Mouse (Mus musculus): ENCODE data around the gene Ppp4r2. TPM values are rescaled to one million over a fixed set of nuclear protein-coding genes. Genes with fewer than 3 reads are reported as not detected.

The Ppp4r2 gene
- polyA plus RNA-seq, 1 experiment from 2014 or later, result 40.3 TPM

- no peak overlapping the region for H3K4me3 ChIP-seq (ENCODE audit: low read depth, low read length)
- no peak overlapping the region for H3K9ac ChIP-seq (ENCODE audit: low read length)
- H3K9me3 ChIP-seq (ENCODE audit: control insufficient read depth, low read length), result no peaks in the 10 kb centered on the region
- H3K27ac ChIP-seq (ENCODE audit: low read depth, low read length), result no peak overlapping the region
- no peaks in the 10 kb centered on the region for H3K27me3 ChIP-seq (ENCODE audit: control insufficient read depth, insufficient read depth, low read length)
- WGBS, result 49% methylated on average over 8 of the region's 8 CpGs
- no peaks in the 10 kb centered on the region for H3K36me3 ChIP-seq (ENCODE audit: control insufficient read depth, insufficient read depth, low read length)
- DNase-seq (ENCODE audit: low spot score) (no peak), ATAC-seq (replicated peaks; ENCODE audit: low FRiP score) (no peak)
- H3K4me1 ChIP-seq (replicated peaks; ENCODE audit: control insufficient read depth, insufficient read depth, low read length), result no peaks in the 10 kb centered on the region
- no peak overlapping the region for H3K4me2 ChIP-seq (ENCODE audit: low read depth, low read length, severe bottlenecking)
Measured at GRCm38 (mm10) chr6:100895183-100895582, 61.8 kb downstream of the Ppp4r2 start.

GRCm38 (mm10) chr6:100896883-100897282, 63.5 kb downstream of the Ppp4r2 start:
- no peak overlapping the region for H3K9ac ChIP-seq (ENCODE audit: low read length)
- H3K27me3 ChIP-seq (ENCODE audit: control insufficient read depth, insufficient read depth, low read length), result no peaks in the 10 kb centered on the region
- H3K4me2 ChIP-seq (ENCODE audit: low read depth, low read length, severe bottlenecking), result no peak overlapping the region
- ATAC-seq (replicated peaks; ENCODE audit: low FRiP score), result no peak
- H3K4me3 ChIP-seq (ENCODE audit: low read depth, low read length), result no peak overlapping the region
- WGBS, result 63% methylated on average over 5 of the region's 5 CpGs
- H3K36me3 ChIP-seq (ENCODE audit: control insufficient read depth, insufficient read depth, low read length), result no peaks in the 10 kb centered on the region
- no peaks in the 10 kb centered on the region for H3K9me3 ChIP-seq (ENCODE audit: control insufficient read depth, low read length)
- no peaks in the 10 kb centered on the region for H3K4me1 ChIP-seq (replicated peaks; ENCODE audit: control insufficient read depth, insufficient read depth, low read length)
- no peak for DNase-seq (ENCODE audit: low spot score)
- H3K27ac ChIP-seq (ENCODE audit: low read depth, low read length), result no peak overlapping the region

GRCm38 (mm10) chr6:100904463-100904862, 71.0 kb downstream of the Ppp4r2 start:
- ATAC-seq (replicated peaks; ENCODE audit: low FRiP score) (no peak), DNase-seq (ENCODE audit: low spot score) (no peak)
- Histone ChIP-seq H3K9ac (ENCODE audit: low read length) (no peak overlapping the region), H3K36me3 (ENCODE audit: control insufficient read depth, insufficient read depth, low read length) (no peaks in the 10 kb centered on the region), H3K4me1 (replicated peaks; ENCODE audit: control insufficient read depth, insufficient read depth, low read length) (no peaks in the 10 kb centered on the region), H3K27ac (ENCODE audit: low read depth, low read length) (no peak overlapping the region), H3K9me3 (ENCODE audit: control insufficient read depth, low read length) (no peaks in the 10 kb centered on the region), H3K27me3 (ENCODE audit: control insufficient read depth, insufficient read depth, low read length) (no peaks in the 10 kb centered on the region), H3K4me2 (ENCODE audit: low read depth, low read length, severe bottlenecking) (no peak overlapping the region), H3K4me3 (ENCODE audit: low read depth, low read length) (no peak overlapping the region)
- WGBS, result 79% methylated on average over 5 of the region's 5 CpGs

- Histone ChIP-seq H3K4me1 (replicated peaks; ENCODE audit: control insufficient read depth, insufficient read depth, low read length) (0 out of 2 replicates have a peak, but pooled peaks cover 1% of the 10 kb centered on the region), H3K27ac (ENCODE audit: low read depth, low read length) (no peak overlapping the region), H3K36me3 (ENCODE audit: control insufficient read depth, insufficient read depth, low read length) (no peaks in the 10 kb centered on the region), H3K27me3 (ENCODE audit: control insufficient read depth, insufficient read depth, low read length) (no peaks in the 10 kb centered on the region), H3K4me3 (ENCODE audit: low read depth, low read length) (no peak overlapping the region), H3K4me2 (ENCODE audit: low read depth, low read length, severe bottlenecking) (no peak overlapping the region), H3K9ac (ENCODE audit: low read length) (no peak overlapping the region), H3K9me3 (ENCODE audit: control insufficient read depth, low read length) (no peaks in the 10 kb centered on the region)
- no peak for DNase-seq (ENCODE audit: low spot score)
- no peak for ATAC-seq (replicated peaks; ENCODE audit: low FRiP score)
- 84% methylated on average over 2 of the region's 2 CpGs for WGBS
Measured at GRCm38 (mm10) chr6:100910136-100910675, 76.8 kb downstream of the Ppp4r2 start.

Other genes starting within 250 kb of the Ppp4r2 start
- 17.6 and 19.2 TPM in 2 replicates for gene Shq1, start 162.5 kb upstream of the Ppp4r2 start, polyA plus RNA-seq (2014; fragmentation: Nextera tagmentation; extraction: Ambion mirVana)
- 2.8 and 3.2 TPM in 2 replicates for gene Gxylt2, start 128.9 kb upstream of the Ppp4r2 start, polyA plus RNA-seq (2014; fragmentation: Nextera tagmentation; extraction: Ambion mirVana)

Data from forebrain, embryonic 11.5 days (tissue).